Mouse (Mus musculus): Measurements from ENCODE around the gene Ddx5.

DNA sequence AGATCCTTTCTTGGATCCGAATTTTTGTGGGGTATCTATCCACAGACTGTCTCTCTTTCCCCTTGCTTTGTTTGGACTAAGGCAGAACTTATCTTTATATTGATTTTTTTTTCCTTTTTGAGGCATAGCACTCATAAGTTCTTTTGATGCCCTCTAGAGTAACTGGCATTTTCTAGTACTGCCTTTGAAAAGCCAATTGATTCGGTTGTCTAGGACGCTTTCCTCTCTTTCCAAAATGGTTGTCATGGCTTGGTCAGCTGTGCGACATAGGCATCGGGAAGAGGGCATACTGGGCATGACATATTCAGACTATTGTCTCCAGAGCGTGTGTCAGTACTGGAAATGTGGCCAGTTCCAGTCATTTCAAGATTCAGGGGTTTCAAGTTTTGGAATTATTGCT lies 664 bp upstream of the Ddx5 start:
- TF ChIP-seq GATA1 (IDR thresholded peaks at IDR 0.05; ENCODE audit: low read length) (no peak), TAL1 (IDR thresholded peaks at IDR 0.05; ENCODE audit: low read length) (no peak)
